ENCODE assay signal across 9 mouse cellular contexts in the genomic region with DNA sequence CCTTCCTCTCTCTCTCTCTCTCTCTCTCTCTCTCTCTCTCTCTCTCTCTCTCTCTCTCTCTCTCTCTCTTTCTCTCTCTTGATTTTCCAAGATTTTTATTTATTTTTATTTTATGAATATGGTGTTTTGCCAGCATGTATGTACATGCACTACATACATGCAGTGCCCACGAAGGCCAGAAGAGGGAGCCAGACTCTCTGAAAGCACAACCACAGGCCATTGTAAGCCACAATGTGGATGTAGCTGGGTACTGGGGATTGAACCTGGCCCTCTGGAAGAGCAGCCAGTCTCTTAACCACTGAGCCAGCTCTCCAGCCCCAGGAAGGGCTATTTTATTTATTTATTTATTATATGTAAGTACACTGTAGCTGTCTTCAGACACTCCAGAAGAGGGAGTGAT. TPM values are rescaled to one million over a fixed set of nuclear protein-coding genes. Genes with fewer than 3 reads are reported as not detected.
DNase-seq lines count a peak whose midpoint lies in the region; ATAC-seq and TF ChIP-seq lines count a peak whose summit lies in the region.
"Had no signal": no experiment of that assay in that cellular context is flagged by ENCODE, and none has a peak within 500 bp of the region (broad histone marks: within the 10 kb centered on the region; RNA-seq: fewer than 3 reads in every experiment).

No protein-coding gene starts in this region.

- peaks cover 11% of the 10 kb centered on the region; the same call in 1 of the 2 replicates for H3K4me1 ChIP-seq in intestine, postnatal 0 days (replicated peaks; ENCODE audit: control insufficient read depth, insufficient read depth, low read length)
- peaks cover 13% of the 10 kb centered on the region; the same call in 1 of the 2 replicates for H3K4me1 ChIP-seq in intestine, embryonic 15.5 days (replicated peaks)
- no peaks in the 10 kb centered on the region for H3K4me1 ChIP-seq in liver, adult 2 months (ENCODE audit: control insufficient read depth, insufficient read depth, low read length)

- 0% methylated on average over 1 of the region's 1 CpGs for WGBS in intestine, postnatal 0 days
- 0% methylated on average over 1 of the region's 1 CpGs for WGBS in intestine, embryonic 15.5 days
- WGBS in liver, adult 2 months: 7% methylated on average over 1 of the region's 1 CpGs

- no peaks in the 10 kb centered on the region for H3K36me3 ChIP-seq in intestine, postnatal 0 days (ENCODE audit: control insufficient read depth, insufficient read depth)
- H3K36me3 ChIP-seq in intestine, embryonic 15.5 days: no peaks in the 10 kb centered on the region
- H3K36me3 ChIP-seq in liver, adult 2 months (ENCODE audit: control insufficient read depth, insufficient read depth, low read length): no peaks in the 10 kb centered on the region

- no peak for TF ChIP-seq POLR2A in liver, adult 2 months (IDR thresholded peaks at IDR 0.05; ENCODE audit: extremely low read depth, insufficient read depth, low read length)

- H3K4me3 ChIP-seq in intestine, postnatal 0 days (ENCODE audit: low read depth, low read length): no peak overlapping the region
- H3K4me3 ChIP-seq in intestine, embryonic 15.5 days (replicated peaks): no peak overlapping the region
- H3K4me3 ChIP-seq in liver, adult 2 months (ENCODE audit: insufficient read depth, low read depth, low read length): no peak overlapping the region

- peak overlapping the region; percentile 92; the same call in 1 of the 2 replicates for H3K27ac ChIP-seq in intestine, postnatal 0 days (ENCODE audit: low read depth, low read length)
- H3K27ac ChIP-seq in intestine, embryonic 15.5 days: no peak overlapping the region
- no peak overlapping the region for H3K27ac ChIP-seq in liver, adult 2 months (replicated peaks; ENCODE audit: insufficient read depth, low read depth, low read length)

- no peaks in the 10 kb centered on the region for H3K9me3 ChIP-seq in intestine, postnatal 0 days (ENCODE audit: control insufficient read depth)
- no peaks in the 10 kb centered on the region for H3K9me3 ChIP-seq in intestine, embryonic 15.5 days

- DNase-seq in adrenal gland, adult 8-10 months: peak; percentile 58
- DNase-seq in embryo, embryonic 11 days: peak; percentile 73
- DNase-seq in kidney, adult 9 months: peak; percentile 89
- peak; percentile 63 for DNase-seq in liver, adult 2 months (ENCODE audit: extremely low read depth, low read depth, low spot score)
- peak; percentile 68 for DNase-seq in ovary, postnatal 14 days (ENCODE audit: low spot score)
- DNase-seq in thymus, postnatal 10 days (ENCODE audit: low spot score in 2 of 2): peak; percentile 46 to 78

- H3K9ac ChIP-seq in intestine, postnatal 0 days (ENCODE audit: low read depth, low read length): no peak overlapping the region
- no peak overlapping the region for H3K9ac ChIP-seq in intestine, embryonic 15.5 days
- no peak overlapping the region for H3K9ac ChIP-seq in liver, adult 2 months (ENCODE audit: low read depth, low read length)

- TF ChIP-seq CTCF in intestine, postnatal 0 days (IDR thresholded peaks at IDR 0.05; ENCODE audit: low read depth): peak; percentile 85
- peak; percentile 84 for TF ChIP-seq CTCF in liver, adult 2 months (IDR thresholded peaks at IDR 0.05; ENCODE audit: low read depth, low read length)

- no peaks in the 10 kb centered on the region for H3K27me3 ChIP-seq in intestine, postnatal 0 days (replicated peaks; ENCODE audit: control insufficient read depth, insufficient read depth, low read length)
- no peaks in the 10 kb centered on the region for H3K27me3 ChIP-seq in intestine, embryonic 15.5 days (replicated peaks)
- no peaks in the 10 kb centered on the region for H3K27me3 ChIP-seq in liver, adult 2 months (ENCODE audit: control insufficient read depth, insufficient read depth, low read length)

- no peak for ATAC-seq in intestine, postnatal 0 days
- ATAC-seq in intestine, embryonic 15.5 days: no peak

- H3K4me2 ChIP-seq in intestine, postnatal 0 days (replicated peaks; ENCODE audit: low read depth): no peak overlapping the region
- H3K4me2 ChIP-seq in intestine, embryonic 15.5 days (replicated peaks): no peak overlapping the region

- no peaks in the 10 kb centered on the region for H3K79me2 ChIP-seq in liver, adult 2 months (ENCODE audit: control insufficient read depth, insufficient read depth, low read length)

RNA-seq across cellular contexts. Expression of a gene that starts 11.1 kb away (rescaled TPM):
- polyA plus RNA-seq in intestine, postnatal 0 days (2015; fragmentation: Nextera tagmentation; extraction: Ambion mirVana): 4.7 and 12.1 TPM in 2 replicates
- 1.4 and 2.2 TPM in 2 replicates for polyA plus RNA-seq in intestine, embryonic 15.5 days (2015; fragmentation: Nextera tagmentation; extraction: Ambion mirVana)
- total RNA-seq in adrenal gland, adult 8-10 months (2022): under 1 TPM in 3 of 4 experiments, not detected in 1; 0.19 to 0.41 (median 0.31) TPM
- total RNA-seq in liver, adult 2 months (2014; rRNA removed): 0.13 and 0.18 TPM in 2 replicates
- polyA plus RNA-seq in liver, adult 2 months (2012; rRNA removed): 0.16 TPM in 2 replicates

RNA-seq across cellular contexts. Expression of a gene that starts 14.2 kb away (rescaled TPM):
- polyA plus RNA-seq in intestine, postnatal 0 days (2015; fragmentation: Nextera tagmentation; extraction: Ambion mirVana): not detected in 2 replicates
- not detected in 2 replicates for polyA plus RNA-seq in intestine, embryonic 15.5 days (2015; fragmentation: Nextera tagmentation; extraction: Ambion mirVana)
- not detected for total RNA-seq in adrenal gland, adult 8-10 months (2022)
- not detected in 2 replicates for total RNA-seq in liver, adult 2 months (2014; rRNA removed)
- not detected in 2 replicates for polyA plus RNA-seq in liver, adult 2 months (2012; rRNA removed)
- polyA plus RNA-seq: stomach, embryonic 16.5 days had no signal

RNA-seq across cellular contexts. Expression of a gene that starts 27.8 kb away (rescaled TPM):
- not detected in 2 replicates for polyA plus RNA-seq in intestine, postnatal 0 days (2015; fragmentation: Nextera tagmentation; extraction: Ambion mirVana)
- polyA plus RNA-seq in intestine, embryonic 15.5 days (2015; fragmentation: Nextera tagmentation; extraction: Ambion mirVana): not detected in 2 replicates
- total RNA-seq in adrenal gland, adult 8-10 months (2022): not detected
- total RNA-seq in liver, adult 2 months (2014; rRNA removed): not detected in 2 replicates
- polyA plus RNA-seq in liver, adult 2 months (2012; rRNA removed): not detected in 2 replicates
- polyA plus RNA-seq: stomach, embryonic 16.5 days had no signal

RNA-seq across cellular contexts. Expression of a gene that starts 28.7 kb away (rescaled TPM):
- 0.09 TPM in 1 of 2 replicates, not detected in the other for polyA plus RNA-seq in intestine, postnatal 0 days (2015; fragmentation: Nextera tagmentation; extraction: Ambion mirVana)
- not detected in 2 replicates for polyA plus RNA-seq in intestine, embryonic 15.5 days (2015; fragmentation: Nextera tagmentation; extraction: Ambion mirVana)
- not detected for total RNA-seq in adrenal gland, adult 8-10 months (2022)
- not detected in 2 replicates for total RNA-seq in liver, adult 2 months (2014; rRNA removed)
- polyA plus RNA-seq in liver, adult 2 months (2012; rRNA removed): not detected in 2 replicates

RNA-seq across cellular contexts. Expression of a gene that starts 52.0 kb away (rescaled TPM):
- polyA plus RNA-seq in intestine, postnatal 0 days (2015; fragmentation: Nextera tagmentation; extraction: Ambion mirVana): 4.7 and 7.6 TPM in 2 replicates
- not detected in 2 replicates for polyA plus RNA-seq in intestine, embryonic 15.5 days (2015; fragmentation: Nextera tagmentation; extraction: Ambion mirVana)
- not detected for total RNA-seq in adrenal gland, adult 8-10 months (2022)
- total RNA-seq in liver, adult 2 months (2014; rRNA removed): not detected in 2 replicates
- polyA plus RNA-seq in liver, adult 2 months (2012; rRNA removed): not detected in 2 replicates
- polyA plus RNA-seq: stomach, embryonic 16.5 days had no signal
